Mouse (Mus musculus): ENCODE results near the gene Rsf1.

GRCm38 (mm10) chr7:97679239-97679638 is 99.5 kb downstream of the Rsf1 start:
- TF ChIP-seq CTCF (conservative IDR thresholded peaks at IDR 0.05; ENCODE audit: insufficient read depth, insufficient read length, low read depth, low read length) (no peak), POLR2A (IDR thresholded peaks at IDR 0.05; ENCODE audit: low read depth, low read length) (no peak)
